11 mouse cellular contexts compared by ENCODE assay signal in genomic region chr10:52235461-52235860, GRCm38 (mm10). TPM values are rescaled to one million over a fixed set of nuclear protein-coding genes. Genes with fewer than 3 reads are reported as not detected.
DNase-seq lines count a peak whose midpoint lies in the region; ATAC-seq and TF ChIP-seq lines count a peak whose summit lies in the region.
"Had no signal": no experiment of that assay in that cellular context is flagged by ENCODE, and none has a peak within 500 bp of the region (broad histone marks: within the 10 kb centered on the region; RNA-seq: fewer than 3 reads in every experiment).

No protein-coding gene starts in this region.

- TF ChIP-seq CTCF in gastrocnemius, adult 2 months (IDR thresholded peaks at IDR 0.05): no peak
- no peak for TF ChIP-seq CTCF in left cerebral cortex, adult 2 months (IDR thresholded peaks at IDR 0.05)

- ATAC-seq in intestine, embryonic 15.5 days: no peak
- no peak for ATAC-seq in stomach, embryonic 14.5 days (ENCODE audit: insufficient number of reproducible peaks, insufficient read depth, low FRiP score, low read depth)
- ATAC-seq: Patski had no signal

- no peak overlapping the region for H3K27ac ChIP-seq in gastrocnemius, adult 2 months
- H3K27ac ChIP-seq in intestine, embryonic 15.5 days: no peak overlapping the region
- H3K27ac ChIP-seq in stomach, embryonic 14.5 days (ENCODE audit: low read length): no peak overlapping the region
- no peak overlapping the region for H3K27ac ChIP-seq in left cerebral cortex, adult 2 months
- H3K27ac ChIP-seq: limb, embryonic 15.5 days had no signal

- peak overlapping the region; percentile 73 for H3K4me2 ChIP-seq in intestine, embryonic 15.5 days (replicated peaks)
- H3K4me2 ChIP-seq in stomach, embryonic 14.5 days (replicated peaks; ENCODE audit: low read depth, low read length): peak overlapping the region; percentile 74

- WGBS in intestine, embryonic 15.5 days: 62% methylated on average over 5 of the region's 5 CpGs
- 79% methylated on average over 5 of the region's 5 CpGs for WGBS in stomach, embryonic 14.5 days

- intact Hi-C loops in gastrocnemius, adult 2 months (cut with DNase I): loop anchor here (10.0 kb wide), 1 partner anchor 179 kb away; the partner anchor contains the start of gene Nus1
- intact Hi-C loops in gastrocnemius, postnatal 36 days (cut with DNase I): no loop called here
- intact Hi-C loops in left cerebral cortex, adult 2 months (cut with DNase I): no loop called here

- peaks cover 4% of the 10 kb centered on the region for H3K4me1 ChIP-seq in intestine, embryonic 15.5 days (replicated peaks)
- peaks cover 4% of the 10 kb centered on the region; the same call in 1 of the 2 replicates for H3K4me1 ChIP-seq in stomach, embryonic 14.5 days (ENCODE audit: control insufficient read depth, insufficient read depth, low read length)

- H3K27me3 ChIP-seq in intestine, embryonic 15.5 days (replicated peaks): no peaks in the 10 kb centered on the region
- no peaks in the 10 kb centered on the region for H3K27me3 ChIP-seq in stomach, embryonic 14.5 days (ENCODE audit: control insufficient read depth, insufficient read depth, low read length)
- H3K27me3 ChIP-seq: limb, embryonic 15.5 days; Patski had no signal

- no peaks in the 10 kb centered on the region for H3K36me3 ChIP-seq in intestine, embryonic 15.5 days
- H3K36me3 ChIP-seq in stomach, embryonic 14.5 days (ENCODE audit: control insufficient read depth, insufficient read depth, low read length): no peaks in the 10 kb centered on the region
- H3K36me3 ChIP-seq: limb, embryonic 15.5 days had no signal

- peak overlapping the region; percentile 96 for H3K4me3 ChIP-seq in gastrocnemius, adult 2 months
- H3K4me3 ChIP-seq in intestine, embryonic 15.5 days (replicated peaks): peak overlapping the region; percentile 87
- H3K4me3 ChIP-seq in stomach, embryonic 14.5 days (ENCODE audit: low read depth, low read length): peak overlapping the region; percentile 86
- no peak overlapping the region for H3K4me3 ChIP-seq in left cerebral cortex, adult 2 months

- no peak overlapping the region for H3K9ac ChIP-seq in intestine, embryonic 15.5 days
- H3K9ac ChIP-seq in stomach, embryonic 14.5 days (replicated peaks; ENCODE audit: low read depth, low read length): no peak overlapping the region
- H3K9ac ChIP-seq: limb, embryonic 15.5 days had no signal

- no peak for DNase-seq in gastrocnemius, adult 2 months
- DNase-seq in gastrocnemius, postnatal 36 days: no peak
- peak; percentile 7 for DNase-seq in lung, postnatal 10 days
- no peak for DNase-seq in lung, postnatal 25 days (ENCODE audit: low spot score)
- DNase-seq in adrenal gland, postnatal 10 days: no peak
- no peak for DNase-seq in left cerebral cortex, adult 2 months (ENCODE audit: extremely low spot score in 1 of 2, low spot score in 2 of 2)
- DNase-seq: kidney, adult 8-10 months had no signal

- H3K9me3 ChIP-seq in intestine, embryonic 15.5 days: no peaks in the 10 kb centered on the region
- H3K9me3 ChIP-seq in stomach, embryonic 14.5 days (ENCODE audit: control insufficient read depth, low read depth, low read length): no peaks in the 10 kb centered on the region
- H3K9me3 ChIP-seq: limb, embryonic 15.5 days had no signal

RNA-seq across cellular contexts. Expression of gene Dcbld1, which starts 2.0 kb away (rescaled TPM):
- 1 to 10 TPM; 1.3 to 1.8 TPM for total RNA-seq in gastrocnemius, adult 2 months (2021)
- 1 to 10 TPM; 1.4 to 1.9 TPM for total RNA-seq in gastrocnemius, postnatal 36 days (2021)
- polyA plus RNA-seq in intestine, embryonic 15.5 days (2015; fragmentation: Nextera tagmentation; extraction: Ambion mirVana): 42.4 and 44.6 TPM in 2 replicates
- 35.3 and 35.9 TPM in 2 replicates for polyA plus RNA-seq in stomach, embryonic 14.5 days (2014; fragmentation: Nextera tagmentation; extraction: Ambion mirVana)
- total RNA-seq in adrenal gland, postnatal 10 days (2021): 1 to 10 TPM; 6.8 to 7.0 TPM
- 1 to 10 TPM; 5.1 to 5.7 TPM for total RNA-seq in left cerebral cortex, adult 2 months (2021)

RNA-seq across cellular contexts. Expression of gene Ros1, which starts 40.4 kb away (rescaled TPM):
- total RNA-seq in gastrocnemius, adult 2 months (2021): under 1 TPM; 0.08 to 0.11 TPM
- total RNA-seq in gastrocnemius, postnatal 36 days (2021): under 1 TPM; 0.02 to 0.05 TPM
- polyA plus RNA-seq in intestine, embryonic 15.5 days (2015; fragmentation: Nextera tagmentation; extraction: Ambion mirVana): 3.3 and 3.6 TPM in 2 replicates
- polyA plus RNA-seq in stomach, embryonic 14.5 days (2014; fragmentation: Nextera tagmentation; extraction: Ambion mirVana): 0.04 and 0.25 TPM in 2 replicates
- under 1 TPM in 1 of 2 experiments, not detected in 1; 0.09 TPM for total RNA-seq in adrenal gland, postnatal 10 days (2021)
- total RNA-seq in left cerebral cortex, adult 2 months (2021): not detected
